Mouse (Mus musculus): ENCODE data around the gene Prpf4b. TPM values are rescaled to one million over a fixed set of nuclear protein-coding genes. Genes with fewer than 3 reads are reported as not detected.
A peak's percentile ranks its signal among the peaks of the same experiment; 100 is the strongest.
"Not testable (repeated sequence)": the region's sequence is repeated elsewhere in the genome, so short reads cannot be mapped to it uniquely, and the experiment has no call there.

The Prpf4b gene
- polyA plus RNA-seq, 1 experiment from 2014 or later = 80.5 TPM

- 28% methylated on average over 37 of the region's 37 CpGs for WGBS (ENCODE audit: insufficient replicate concordance)
- Histone ChIP-seq H3K9me3 (replicated peaks; ENCODE audit: control insufficient read depth, low read length) (no peaks in the 10 kb centered on the region), H3K27ac (ENCODE audit: low read depth, low read length) (no peak overlapping the region)
Measured at GRCm38 (mm10) chr13:34916520-34917167, 41.5 kb downstream of the Prpf4b start.

GRCm38 (mm10) chr13:34924210-34924609, 49.1 kb downstream of the Prpf4b start, which contains the start of the genes Fam217a and 4933417A18Rik:
TSS of gene Fam217a (minus strand) at chr13:34924310.
TSS of gene 4933417A18Rik (plus strand) at chr13:34924409.
- ATAC-seq (replicated peaks; ENCODE audit: insufficient number of reproducible peaks, low FRiP score, low TSS enrichment) = no peak
- Histone ChIP-seq H3K9me3 (replicated peaks; ENCODE audit: control insufficient read depth, low read length) (no peaks in the 10 kb centered on the region), H3K9ac (ENCODE audit: low read depth, low read length) (no peak within 1 kb of the TSS), H3K4me2 (no peak within 1 kb of the TSS), H3K27me3 (ENCODE audit: control insufficient read depth, insufficient read depth, low read length) (no peaks in the 10 kb centered on the region), H3K4me1 (ENCODE audit: control insufficient read depth, insufficient read depth, low read length) (no peaks in the 10 kb centered on the region), H3K36me3 (ENCODE audit: control insufficient read depth, insufficient read depth, low read length) (no peaks in the 10 kb centered on the region), H3K27ac (ENCODE audit: low read depth, low read length) (no peak within 1 kb of the TSS), H3K4me3 (ENCODE audit: low read depth, low read length) (no peak within 1 kb of the TSS)
- 79% methylated on average over 4 of the region's 4 CpGs for WGBS (ENCODE audit: insufficient replicate concordance)

More at GRCm38 (mm10) chr13:34916520-34917167, 41.5 kb downstream of the Prpf4b start:
- Histone ChIP-seq H3K27me3 (ENCODE audit: control insufficient read depth, insufficient read depth, low read length) (no peaks in the 10 kb centered on the region), H3K4me2 (peak overlapping the region; percentile 68), H3K36me3 (ENCODE audit: control insufficient read depth, insufficient read depth, low read length) (no peaks in the 10 kb centered on the region), H3K9ac (ENCODE audit: low read depth, low read length) (peak overlapping the region; percentile 43; the same call in 1 of the 2 replicates), H3K4me3 (ENCODE audit: low read depth, low read length) (peak overlapping the region; percentile 32), H3K4me1 (ENCODE audit: control insufficient read depth, insufficient read depth, low read length) (peaks cover 4% of the 10 kb centered on the region; the same call in 1 of the 2 replicates)
- peak; percentile 46; the same call in 1 of the 2 replicates for ATAC-seq (replicated peaks; ENCODE audit: insufficient number of reproducible peaks, low FRiP score, low TSS enrichment)

- no peak for ATAC-seq (replicated peaks; ENCODE audit: insufficient number of reproducible peaks, low FRiP score, low TSS enrichment)
Measured at GRCm38 (mm10) chr13:34934931-34935644, 60.0 kb downstream of the Prpf4b start.

GRCm38 (mm10) chr13:34942370-34942769, 67.3 kb downstream of the Prpf4b start:
- H3K9ac ChIP-seq (ENCODE audit: low read depth, low read length) = no peak overlapping the region
- H3K4me1 ChIP-seq (ENCODE audit: control insufficient read depth, insufficient read depth, low read length) = no peaks in the 10 kb centered on the region
- H3K36me3 ChIP-seq (ENCODE audit: control insufficient read depth, insufficient read depth, low read length) = no peaks in the 10 kb centered on the region
- no peak overlapping the region for H3K4me2 ChIP-seq
- H3K9me3 ChIP-seq (replicated peaks; ENCODE audit: control insufficient read depth, low read length) = no peaks in the 10 kb centered on the region
- ATAC-seq (replicated peaks; ENCODE audit: insufficient number of reproducible peaks, low FRiP score, low TSS enrichment) = no peak
- H3K4me3 ChIP-seq (ENCODE audit: low read depth, low read length) = no peak overlapping the region
- H3K27me3 ChIP-seq (ENCODE audit: control insufficient read depth, insufficient read depth, low read length) = no peaks in the 10 kb centered on the region
- H3K27ac ChIP-seq (ENCODE audit: low read depth, low read length) = no peak overlapping the region

More at GRCm38 (mm10) chr13:34934931-34935644, 60.0 kb downstream of the Prpf4b start:
- H3K27ac ChIP-seq (ENCODE audit: low read depth, low read length) = no peak overlapping the region
- H3K4me2 ChIP-seq = no peak overlapping the region
- H3K9me3 ChIP-seq (replicated peaks; ENCODE audit: control insufficient read depth, low read length) = no peaks in the 10 kb centered on the region
- H3K9ac ChIP-seq (ENCODE audit: low read depth, low read length) = no peak overlapping the region
- WGBS (ENCODE audit: insufficient replicate concordance) = 74% methylated on average over 10 of the region's 10 CpGs
- H3K4me3 ChIP-seq (ENCODE audit: low read depth, low read length) = no peak overlapping the region
- no peaks in the 10 kb centered on the region for H3K36me3 ChIP-seq (ENCODE audit: control insufficient read depth, insufficient read depth, low read length)
- no peaks in the 10 kb centered on the region for H3K4me1 ChIP-seq (ENCODE audit: control insufficient read depth, insufficient read depth, low read length)
- H3K27me3 ChIP-seq (ENCODE audit: control insufficient read depth, insufficient read depth, low read length) = no peaks in the 10 kb centered on the region

- 82% methylated on average over 2 of the region's 2 CpGs for WGBS (ENCODE audit: insufficient replicate concordance)
- H3K36me3 ChIP-seq (ENCODE audit: control insufficient read depth, insufficient read depth, low read length); H3K4me3 ChIP-seq (ENCODE audit: low read depth, low read length); ATAC-seq (replicated peaks; ENCODE audit: insufficient number of reproducible peaks, low FRiP score, low TSS enrichment); H3K4me1 ChIP-seq (ENCODE audit: control insufficient read depth, insufficient read depth, low read length); H3K27me3 ChIP-seq (ENCODE audit: control insufficient read depth, insufficient read depth, low read length); H3K9me3 ChIP-seq (replicated peaks; ENCODE audit: control insufficient read depth, low read length); H3K9ac ChIP-seq (ENCODE audit: low read depth, low read length); H3K4me2 ChIP-seq; H3K27ac ChIP-seq (ENCODE audit: low read depth, low read length): not testable (repeated sequence)
Measured at GRCm38 (mm10) chr13:34951437-34951836, 76.3 kb downstream of the Prpf4b start.

Other genes starting within 250 kb of the Prpf4b start
- 14.4 and 16.6 TPM in 2 replicates for gene Pxdc1, start 221.8 kb upstream of the Prpf4b start, polyA plus RNA-seq (2014; fragmentation: Nextera tagmentation; extraction: Ambion mirVana)
- not detected in 2 replicates for gene Fam50b, start 140.5 kb upstream of the Prpf4b start, polyA plus RNA-seq (2014; fragmentation: Nextera tagmentation; extraction: Ambion mirVana)
- gene Fam217a, start 49.0 kb downstream of the Prpf4b start, polyA plus RNA-seq (2014; fragmentation: Nextera tagmentation; extraction: Ambion mirVana) = 2.4 and 2.7 TPM in 2 replicates
- gene 4933417A18Rik, start 49.1 kb downstream of the Prpf4b start, polyA plus RNA-seq (2014; fragmentation: Nextera tagmentation; extraction: Ambion mirVana) = not detected in 2 replicates
- 0.39 and 0.51 TPM in 2 replicates for gene Eci3, start 88.5 kb downstream of the Prpf4b start, polyA plus RNA-seq (2014; fragmentation: Nextera tagmentation; extraction: Ambion mirVana)
- 112 and 113 TPM in 2 replicates for gene Eci2, start 151.8 kb downstream of the Prpf4b start, polyA plus RNA-seq (2014; fragmentation: Nextera tagmentation; extraction: Ambion mirVana)